Mouse (Mus musculus) mesoderm, embryonic 11.5 days (tissue): ENCODE data around the gene Amph.
"Not testable (repeated sequence)": the region's sequence is repeated elsewhere in the genome, so short reads cannot be mapped to it uniquely, and the experiment has no call there.

Experiments used
- DNase-seq: peaks from one replicate; pipeline ENCODE4 v3.0.0-alpha.2; 2012; ENCODE audit warnings: low read depth, low spot score

Gene Amph

DNA sequence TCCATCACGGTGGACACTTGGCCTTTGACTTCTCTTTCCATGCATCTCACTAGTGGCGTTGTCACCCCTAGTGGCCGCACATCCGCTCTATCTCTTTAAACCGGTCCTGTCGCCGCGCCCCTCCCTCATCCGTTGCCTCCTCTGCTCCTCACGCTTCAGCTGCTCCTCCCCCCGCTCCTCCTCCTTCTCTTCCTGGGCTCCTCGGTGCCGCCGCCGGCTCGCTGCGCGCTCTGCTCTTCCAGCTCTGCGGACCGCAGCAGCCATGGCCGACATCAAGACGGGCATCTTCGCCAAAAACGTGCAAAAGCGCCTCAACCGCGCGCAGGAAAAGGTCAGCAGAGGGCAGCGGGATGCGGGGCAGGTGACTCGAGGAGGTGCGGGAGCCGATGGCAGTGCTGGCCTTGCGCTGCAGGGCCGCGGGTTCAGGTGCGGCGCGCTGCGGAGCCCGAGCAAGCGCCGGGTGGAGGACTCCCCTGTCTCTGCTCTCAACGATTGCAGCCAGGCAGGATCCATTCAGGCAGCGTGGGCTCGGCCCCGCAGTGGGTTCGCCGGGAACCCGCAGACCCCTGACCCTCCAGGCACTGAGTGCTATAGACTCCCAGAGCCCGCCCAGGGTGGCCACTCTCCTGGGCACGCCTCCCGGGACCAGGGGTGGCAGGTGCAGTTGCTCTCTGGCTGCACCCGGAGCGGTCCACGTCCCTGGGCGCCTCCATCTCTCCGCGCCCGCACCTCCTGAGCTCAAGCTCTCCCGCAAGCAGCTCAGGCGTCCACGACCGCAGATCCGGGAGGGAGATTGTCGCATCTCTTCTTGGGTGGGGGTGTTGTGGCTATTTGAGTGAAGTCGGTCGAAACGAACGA is at the start of gene Amph:
Gene Amph, plus strand, starts transcription at position 35 of the 858 bp plus-strand sequence.
- peak; percentile 83 for DNase-seq

DNA sequence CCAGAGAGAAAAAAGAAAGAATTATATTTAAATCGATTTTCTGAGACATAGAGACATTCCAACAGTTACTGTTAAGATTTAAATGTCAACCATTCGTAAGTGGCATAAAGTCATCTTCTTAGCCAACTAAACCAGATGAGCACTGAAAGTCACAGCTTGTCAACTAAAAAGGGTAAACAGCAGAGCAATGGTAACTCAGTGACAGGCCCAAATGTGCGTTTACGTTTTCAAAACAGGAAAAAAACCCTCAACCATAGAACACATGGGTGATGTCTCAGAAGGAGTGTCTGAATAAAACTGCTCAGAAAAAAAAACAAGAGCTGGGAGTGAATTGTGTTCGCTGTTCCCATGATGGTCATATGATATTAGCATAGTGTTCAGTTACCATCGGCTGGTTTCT is 44.4 kb upstream of the Amph start:
- DNase-seq: no peak

GRCm38 (mm10) chr13:18914774-18915173 is 33.2 kb upstream of the Amph start:
- no peak for DNase-seq

GRCm38 (mm10) chr13:18933191-18933590 is 14.8 kb upstream of the Amph start:
- not testable (repeated sequence) for DNase-seq

GRCm38 (mm10) chr13:18947686-18948085 is 319 bp upstream of the Amph start:
- no peak for DNase-seq

- DNase-seq: no peak
Observed at GRCm38 (mm10) chr13:18949029-18949350, 985 bp downstream of the Amph start.

DNA sequence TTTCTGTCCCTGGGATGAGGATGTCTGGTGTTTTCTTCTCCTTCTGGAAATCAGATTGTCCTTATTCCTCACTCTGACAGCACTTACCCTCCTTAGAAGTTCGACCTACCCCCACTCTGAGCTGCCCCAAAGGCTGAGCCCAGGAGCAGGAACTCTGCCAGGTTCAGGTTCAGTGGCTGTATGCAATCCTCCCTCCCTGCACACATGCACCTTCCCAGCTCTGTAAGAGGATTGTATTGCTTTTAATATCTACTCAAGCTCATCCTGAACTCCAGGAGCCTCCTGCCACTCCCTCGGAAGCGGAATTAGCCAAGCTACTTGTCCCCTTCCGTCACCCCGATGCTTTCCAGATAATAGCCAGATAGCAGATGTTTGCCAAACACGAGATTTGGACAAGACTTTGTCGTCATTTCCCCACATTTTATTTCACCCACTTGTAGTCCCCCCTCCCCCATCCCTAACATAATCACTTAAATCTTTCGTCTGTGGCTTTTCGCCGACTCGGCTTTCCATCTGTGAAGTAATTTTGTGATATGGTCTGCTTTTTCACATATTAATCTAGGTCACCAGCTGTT is 1.7 kb downstream of the Amph start:
- DNase-seq: no peak

- DNase-seq: no peak
Observed at GRCm38 (mm10) chr13:18953575-18953974, 5.6 kb downstream of the Amph start.

DNA sequence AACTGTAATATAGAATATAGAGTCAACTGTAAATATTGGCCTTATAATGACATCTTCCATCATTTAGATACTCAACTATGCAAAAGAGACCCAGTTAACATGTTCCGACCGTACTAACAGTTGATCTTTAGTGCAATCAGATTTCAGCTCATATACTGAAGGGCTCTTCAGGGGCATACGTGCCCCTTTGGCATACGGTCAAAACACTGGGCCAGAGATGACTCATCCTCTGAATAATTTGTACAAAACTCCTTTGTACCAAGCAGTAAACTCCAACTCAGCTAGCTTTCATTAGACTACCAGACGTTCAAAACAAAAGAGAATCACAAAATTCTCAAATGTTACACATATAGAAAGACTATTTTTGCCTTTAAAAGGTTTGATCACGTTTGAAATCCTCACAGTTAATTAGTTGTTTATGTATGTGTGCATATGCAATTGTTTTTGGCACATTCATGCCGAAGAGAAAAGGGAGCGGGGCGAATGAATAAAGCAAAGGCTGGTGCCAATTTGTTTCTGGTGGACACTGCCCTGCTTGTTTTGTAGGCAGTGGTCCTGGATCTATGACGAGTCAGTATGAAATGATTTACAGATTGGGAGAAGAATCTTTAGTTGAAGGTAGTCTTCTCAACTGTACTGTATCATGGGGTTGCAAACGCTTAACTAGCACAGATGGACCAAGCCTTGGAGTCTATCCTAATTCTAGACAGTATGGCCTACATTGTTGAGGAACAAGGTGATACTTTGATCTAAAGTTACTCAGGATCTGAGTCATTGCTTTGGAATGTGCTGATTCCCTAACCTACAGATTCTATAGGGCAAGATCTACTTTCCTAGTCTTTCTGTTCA is 8.3 kb downstream of the Amph start:
- DNase-seq: no peak

GRCm38 (mm10) chr13:18957028-18957427 is 9.0 kb downstream of the Amph start:
- no peak for DNase-seq

DNA sequence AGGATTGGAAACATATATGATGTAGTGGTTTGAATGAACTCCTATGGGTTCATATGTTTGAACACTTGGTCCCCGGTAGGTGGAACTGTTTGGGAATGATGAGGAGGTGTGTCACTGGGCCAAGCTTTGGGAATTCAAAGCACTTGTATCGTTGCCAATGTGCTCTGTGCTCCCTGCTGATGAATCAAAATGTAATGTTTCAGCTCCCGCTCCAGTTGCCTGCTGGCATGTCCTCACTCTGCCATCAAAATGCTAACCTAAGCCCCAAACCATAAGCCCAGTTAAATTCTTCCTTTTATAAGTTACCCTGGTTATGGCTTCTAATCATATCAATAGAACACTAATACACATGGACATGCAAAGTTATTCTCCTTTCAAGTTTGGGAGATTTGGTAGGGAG is 24.6 kb downstream of the Amph start:
- DNase-seq: no peak

GRCm38 (mm10) chr13:18974351-18974750 is 26.3 kb downstream of the Amph start:
- DNase-seq: no peak

- no peak for DNase-seq
Observed at GRCm38 (mm10) chr13:18987266-18987665, 39.3 kb downstream of the Amph start.

DNA sequence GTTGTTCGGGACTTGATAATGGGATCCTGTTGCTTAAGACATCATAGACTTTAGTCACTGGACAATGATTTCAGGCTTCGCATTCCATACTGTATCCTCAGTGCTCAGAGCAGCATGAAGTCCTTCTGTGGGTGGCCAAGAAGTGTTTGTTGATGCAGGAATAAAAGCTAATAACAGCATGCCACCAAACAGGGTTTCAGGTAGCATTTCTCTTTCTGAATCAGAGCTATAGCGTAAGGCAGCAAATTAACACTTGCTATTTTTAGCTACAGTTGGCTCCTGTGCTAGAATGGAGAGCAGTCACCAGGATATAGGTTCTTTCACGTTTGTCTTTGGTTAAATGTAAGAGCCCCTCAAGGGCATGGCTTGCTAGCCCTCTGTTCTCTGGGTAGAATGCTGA is 40.3 kb downstream of the Amph start:
- no peak for DNase-seq

GRCm38 (mm10) chr13:18989185-18989714 is 41.2 kb downstream of the Amph start:
- peak; percentile 15 for DNase-seq

- no peak for DNase-seq
Observed at GRCm38 (mm10) chr13:19002502-19002901, 54.5 kb downstream of the Amph start.

- no peak for DNase-seq
Observed at GRCm38 (mm10) chr13:19004406-19004805, 56.4 kb downstream of the Amph start.

DNA sequence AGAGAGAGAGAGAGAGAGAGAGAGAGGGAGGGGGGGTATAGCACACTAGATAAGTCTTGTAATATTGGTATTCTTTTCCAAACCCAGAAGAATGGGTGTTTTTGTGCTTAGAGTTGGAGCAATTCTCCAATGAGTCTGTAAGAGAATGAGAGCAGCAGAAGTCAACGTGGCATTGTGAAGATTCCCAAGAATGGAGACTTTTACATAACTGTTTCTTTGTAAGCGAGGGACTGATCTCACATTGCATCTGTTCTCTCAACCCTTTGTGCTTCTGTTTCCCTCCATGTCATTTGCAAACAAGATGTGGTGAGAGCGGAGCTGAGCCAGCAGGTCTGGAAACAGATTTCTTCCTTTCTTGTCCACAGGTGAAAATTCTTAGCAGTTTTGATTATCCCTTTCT is 60.4 kb downstream of the Amph start:
- DNase-seq: no peak

- DNase-seq: no peak
Observed at GRCm38 (mm10) chr13:19014825-19015375, 66.9 kb downstream of the Amph start.

DNA sequence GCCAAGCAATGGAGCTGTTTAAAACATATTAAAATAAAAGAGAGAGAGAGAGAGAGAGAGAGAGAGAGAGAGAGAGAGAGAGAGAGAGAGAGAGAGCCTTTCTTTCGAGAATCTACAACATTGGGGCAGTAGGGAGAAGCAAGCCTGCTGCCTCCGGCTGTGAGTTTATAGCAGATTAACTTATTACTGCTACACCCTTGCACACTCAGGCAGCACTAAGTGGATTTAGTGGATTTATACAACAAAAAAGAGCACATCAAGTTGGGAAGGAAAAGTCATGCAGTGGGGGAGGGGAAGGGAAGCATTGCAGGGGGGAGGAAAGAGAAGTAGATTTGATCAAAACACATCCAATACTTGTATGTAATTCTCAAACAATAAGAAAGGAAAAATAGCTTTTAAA is 73.5 kb downstream of the Amph start:
- no peak for DNase-seq

DNA sequence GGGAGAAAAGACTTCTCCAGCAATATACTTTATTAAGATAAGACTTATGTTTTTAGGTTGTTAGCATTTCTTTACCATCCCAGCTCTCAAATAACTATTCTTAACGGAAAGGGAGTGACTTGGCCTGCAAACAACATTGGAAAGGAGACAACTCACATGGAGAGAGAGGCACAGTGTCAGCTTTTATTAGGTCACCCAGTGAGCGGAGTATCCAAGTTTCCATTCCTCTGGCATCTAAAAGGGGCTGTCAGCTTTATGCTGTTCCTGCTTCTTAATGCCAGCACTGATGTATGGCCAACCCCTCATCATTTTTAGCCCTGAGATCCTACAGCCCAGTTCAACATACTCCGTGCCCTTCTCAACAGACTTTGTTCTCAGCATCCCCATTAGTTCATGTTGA is 74.3 kb downstream of the Amph start:
- no peak for DNase-seq
